Mouse (Mus musculus) small intestine, adult 2 months (tissue): ENCODE results near the gene Dnajc14. TPM values are rescaled to one million over a fixed set of nuclear protein-coding genes. Genes with fewer than 3 reads are reported as not detected.

Source experiments
- H3K27ac ChIP-seq: fragments of 200-500 bp; 2 replicates; pipeline ENCODE4 v1.5.1; 2012; ENCODE audit warnings: low read depth, low read length, control low read depth, inconsistent platforms; ENCODE audit not compliant: insufficient read depth
- H3K27me3 ChIP-seq: fragments of 200-500 bp; 2 replicates; pipeline ENCODE4 v1.6.1; 2012; ENCODE audit warnings: mild to moderate bottlenecking, moderate library complexity, low read length, inconsistent platforms; ENCODE audit not compliant: control insufficient read depth, insufficient read depth
- H3K36me3 ChIP-seq: fragments of 200-500 bp; 2 replicates; pipeline ENCODE4 v1.6.1; 2012; ENCODE audit warnings: mild to moderate bottlenecking, low read length, control low read depth, inconsistent platforms; ENCODE audit not compliant: control insufficient read depth, insufficient read depth
- H3K4me1 ChIP-seq: fragments of 200-500 bp; 2 replicates; pipeline ENCODE4 v1.6.1; 2012; ENCODE audit warnings: low read length, inconsistent platforms, mixed read lengths; ENCODE audit not compliant: control insufficient read depth, insufficient read depth, insufficient read length
- H3K4me3 ChIP-seq: fragments of 200-500 bp; 2 replicates; pipeline ENCODE4 v1.5.1; 2012; ENCODE audit warnings: low read depth, mild to moderate bottlenecking, control low read depth, inconsistent platforms, low read length, moderate library complexity
- CTCF ChIP-seq: fragments of 200-500 bp; IDR thresholded peaks from 2 replicates; pipeline ENCODE4 v1.5.1; 2012; ENCODE audit warnings: low read depth, mild to moderate bottlenecking, control low read depth, inconsistent platforms, low read length, moderate library complexity, mixed read lengths; ENCODE audit not compliant: insufficient replicate concordance, insufficient read length; ENCODE audit errors: extremely low read depth
- POLR2A ChIP-seq: fragments of 200-500 bp; IDR thresholded peaks from 2 replicates; pipeline ENCODE4 v1.6.1; 2012; ENCODE audit warnings: low read depth, mild to moderate bottlenecking, control low read depth, inconsistent platforms, low read length, moderate library complexity
- WGBS: fragments of 180-500 bp; shearing (Covaris S2); methylation state at CpG from one replicate; pipeline ENCODE4 v1.1.7; 2018; 5-methylcytosine and 5-hydroxymethylcytosine counted together
- polyA plus RNA-seq: library from polyadenylated mRNA; depleted of rRNA; stranded (reverse); fragments of >200 nt; gene quantifications from 2 replicates; pipeline ENCODE4 v1.2.3, GENCODE M21; 2012

Dnajc14 gene
- polyA plus RNA-seq, 1 experiment = 12.1 TPM

DNA sequence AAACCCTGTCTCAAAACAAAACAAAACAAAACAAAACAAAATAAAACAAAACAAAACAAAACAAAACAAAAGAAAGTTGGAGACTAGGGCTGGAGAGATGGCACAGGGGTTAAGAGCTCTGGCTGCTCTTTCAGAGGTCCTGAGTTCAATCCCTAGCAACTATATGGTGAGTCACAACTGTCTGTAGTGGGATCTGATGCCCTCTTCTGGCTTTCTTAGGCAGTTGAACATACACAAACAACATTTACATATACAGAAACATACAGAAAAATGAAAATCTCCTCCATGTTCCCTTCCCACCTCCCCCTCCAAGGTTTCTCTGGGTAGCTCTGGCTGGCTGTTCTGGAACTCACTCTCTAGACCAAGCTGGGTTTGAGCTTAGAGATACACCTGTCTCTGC, 11.8 kb upstream of the Dnajc14 start:
- Histone ChIP-seq H3K4me1 (no peaks in the 10 kb centered on the region), H3K27me3 (no peaks in the 10 kb centered on the region), H3K36me3 (no peaks in the 10 kb centered on the region), H3K27ac (no peak overlapping the region), H3K4me3 (no peak overlapping the region)
- TF ChIP-seq POLR2A = no peak

DNA sequence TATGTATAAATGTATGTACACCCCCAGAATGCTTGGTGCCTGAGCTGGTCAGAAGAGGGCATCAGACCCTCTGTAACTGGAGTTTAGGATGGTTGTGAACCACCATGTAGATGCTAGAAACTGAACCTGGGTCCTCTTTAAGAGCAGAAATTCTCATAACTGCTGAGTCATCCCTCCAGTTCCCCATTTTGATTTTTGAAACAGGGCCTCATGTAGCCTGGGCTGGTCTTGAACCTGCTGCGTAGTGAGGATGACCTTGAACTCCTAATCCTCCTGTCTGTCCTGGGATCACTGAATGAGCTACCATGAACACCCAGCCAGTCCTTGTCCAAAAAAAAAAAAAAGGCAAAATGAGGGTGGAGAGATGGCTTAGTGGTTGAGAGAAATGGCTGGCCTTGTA, 10.6 kb upstream of the Dnajc14 start:
- H3K4me1 ChIP-seq = no peaks in the 10 kb centered on the region
- no peaks in the 10 kb centered on the region for H3K27me3 ChIP-seq
- no peak overlapping the region for H3K4me3 ChIP-seq
- no peak for TF ChIP-seq POLR2A
- no peak for TF ChIP-seq CTCF
- no peaks in the 10 kb centered on the region for H3K36me3 ChIP-seq
- 94% methylated on average over 1 of the region's 1 CpGs for WGBS
- H3K27ac ChIP-seq = no peak overlapping the region

DNA sequence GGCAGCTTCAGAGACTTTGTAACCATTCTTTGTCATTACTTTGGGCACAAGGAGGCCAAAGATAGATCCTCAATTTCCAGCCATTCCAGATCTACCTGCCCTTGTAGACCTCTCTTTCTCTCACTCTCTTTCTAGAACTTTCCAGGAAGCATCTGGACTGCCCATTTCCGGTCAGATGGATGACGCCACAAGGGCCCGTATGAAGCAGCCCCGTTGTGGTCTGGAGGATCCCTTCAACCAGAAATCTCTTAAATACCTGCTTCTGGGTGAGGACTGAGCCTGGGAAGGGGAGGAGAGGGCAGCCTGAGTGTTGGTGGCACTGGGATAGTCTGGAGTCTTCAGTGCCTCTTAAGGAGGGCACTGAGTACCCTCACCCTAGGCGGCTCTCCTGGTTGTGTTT, 9.5 kb upstream of the Dnajc14 start:
- TF ChIP-seq POLR2A (no peak), CTCF (no peak)
- no peaks in the 10 kb centered on the region for H3K4me1 ChIP-seq
- 88% methylated on average over 5 of the region's 5 CpGs for WGBS
- no peaks in the 10 kb centered on the region for H3K27me3 ChIP-seq
- no peak overlapping the region for H3K4me3 ChIP-seq
- no peaks in the 10 kb centered on the region for H3K36me3 ChIP-seq
- H3K27ac ChIP-seq = no peak overlapping the region

DNA sequence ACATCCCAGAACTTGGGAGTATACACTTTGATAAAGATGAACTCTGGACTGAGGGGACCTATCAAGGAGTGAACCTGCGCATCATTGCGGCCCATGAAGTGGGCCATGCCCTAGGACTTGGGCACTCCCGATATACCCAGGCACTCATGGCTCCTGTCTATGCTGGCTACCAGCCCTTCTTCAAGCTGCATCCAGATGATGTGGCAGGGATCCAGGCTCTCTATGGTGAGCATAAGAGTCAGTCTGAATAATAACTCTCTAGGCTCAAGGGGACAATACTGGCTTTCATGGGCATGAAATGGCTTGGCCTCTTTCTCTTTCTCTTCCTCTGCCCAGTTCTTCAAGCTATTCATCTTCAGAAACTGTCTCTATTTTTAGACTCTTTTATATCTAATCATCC, 8.3 kb upstream of the Dnajc14 start:
- Histone ChIP-seq H3K4me3 (no peak overlapping the region), H3K4me1 (no peaks in the 10 kb centered on the region), H3K36me3 (no peaks in the 10 kb centered on the region), H3K27ac (no peak overlapping the region), H3K27me3 (no peaks in the 10 kb centered on the region)
- WGBS = 94% methylated on average over 3 of the region's 3 CpGs
- no peak for TF ChIP-seq POLR2A
- TF ChIP-seq CTCF = no peak

DNA sequence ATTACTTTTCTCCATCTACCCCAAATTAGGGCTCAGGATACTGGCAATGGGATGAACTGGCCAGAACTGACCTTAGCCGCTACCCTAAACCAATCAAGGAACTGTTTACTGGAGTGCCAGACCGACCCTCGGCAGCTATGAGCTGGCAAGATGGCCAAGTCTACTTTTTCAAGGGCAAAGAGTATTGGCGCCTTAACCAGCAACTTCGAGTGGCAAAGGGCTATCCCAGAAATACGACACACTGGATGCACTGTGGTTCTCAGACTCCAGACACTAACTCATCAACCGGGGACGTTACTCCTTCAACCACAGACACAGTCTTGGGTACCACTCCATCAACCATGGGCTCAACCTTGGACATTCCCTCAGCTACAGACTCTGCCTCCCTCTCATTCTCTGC, 5.2 kb upstream of the Dnajc14 start:
- Histone ChIP-seq H3K4me3 (no peak overlapping the region), H3K4me1 (no peaks in the 10 kb centered on the region), H3K36me3 (no peaks in the 10 kb centered on the region), H3K27me3 (no peaks in the 10 kb centered on the region), H3K27ac (no peak overlapping the region)
- TF ChIP-seq CTCF = no peak
- TF ChIP-seq POLR2A = no peak
- WGBS = 89% methylated on average over 8 of the region's 8 CpGs

DNA sequence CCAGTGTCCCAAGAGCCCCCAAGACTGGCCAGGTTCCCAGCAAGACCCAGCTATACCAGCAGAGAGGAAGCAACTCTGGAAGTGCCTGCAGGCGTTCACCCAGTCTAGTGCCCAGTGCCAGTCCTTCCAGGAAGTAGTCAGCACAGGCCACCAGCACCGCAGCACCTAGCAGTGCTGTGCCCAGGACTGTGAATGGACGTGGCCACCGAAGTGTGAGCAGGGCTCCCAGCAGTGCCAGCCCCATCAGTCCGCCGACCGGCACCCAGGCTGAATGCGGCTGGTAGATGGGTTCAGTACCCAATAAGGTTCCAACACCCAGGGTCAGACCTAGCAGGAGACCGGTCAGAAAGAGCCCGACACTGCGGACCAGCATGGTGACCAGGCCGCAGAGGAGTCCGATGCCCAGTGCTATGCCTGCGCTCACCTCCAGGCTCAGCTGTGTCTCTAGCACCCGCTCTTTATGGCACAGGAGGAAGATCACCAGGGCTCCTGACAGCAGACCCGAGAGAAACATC, 1.8 kb upstream of the Dnajc14 start:
- Histone ChIP-seq H3K4me3 (no peak overlapping the region), H3K27me3 (no peaks in the 10 kb centered on the region), H3K36me3 (no peaks in the 10 kb centered on the region), H3K4me1 (peaks cover 10% of the 10 kb centered on the region; the same call in 1 of the 2 replicates), H3K27ac (no peak overlapping the region)
- TF ChIP-seq CTCF (no peak), POLR2A (no peak)
- 95% methylated on average over 16 of the region's 16 CpGs for WGBS

DNA sequence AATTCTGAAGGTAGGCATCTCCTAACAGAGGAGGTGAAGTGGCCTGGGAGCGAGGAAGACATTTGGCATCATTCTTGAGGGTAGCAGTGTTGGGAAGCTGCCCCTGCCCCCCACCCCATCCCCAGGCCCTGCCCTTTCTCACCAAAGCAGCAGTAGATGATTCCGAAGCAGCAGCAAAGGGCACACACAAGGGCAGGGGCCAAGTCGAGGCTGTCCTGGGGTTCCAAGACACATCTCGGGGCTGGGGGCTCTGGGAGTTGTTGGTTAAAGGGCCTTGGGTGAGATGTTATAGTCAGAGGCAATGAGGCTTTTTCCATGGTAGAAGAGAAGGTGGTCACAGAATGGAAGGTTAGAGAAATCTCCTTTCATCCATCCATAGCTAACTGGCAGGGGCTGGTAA, 906 bp upstream of the Dnajc14 start:
- Histone ChIP-seq H3K27ac (no peak overlapping the region), H3K4me1 (peaks cover 17% of the 10 kb centered on the region), H3K27me3 (no peaks in the 10 kb centered on the region), H3K36me3 (no peaks in the 10 kb centered on the region), H3K4me3 (no peak overlapping the region)
- WGBS = 83% methylated on average over 4 of the region's 4 CpGs
- TF ChIP-seq POLR2A (no peak), CTCF (no peak)

DNA sequence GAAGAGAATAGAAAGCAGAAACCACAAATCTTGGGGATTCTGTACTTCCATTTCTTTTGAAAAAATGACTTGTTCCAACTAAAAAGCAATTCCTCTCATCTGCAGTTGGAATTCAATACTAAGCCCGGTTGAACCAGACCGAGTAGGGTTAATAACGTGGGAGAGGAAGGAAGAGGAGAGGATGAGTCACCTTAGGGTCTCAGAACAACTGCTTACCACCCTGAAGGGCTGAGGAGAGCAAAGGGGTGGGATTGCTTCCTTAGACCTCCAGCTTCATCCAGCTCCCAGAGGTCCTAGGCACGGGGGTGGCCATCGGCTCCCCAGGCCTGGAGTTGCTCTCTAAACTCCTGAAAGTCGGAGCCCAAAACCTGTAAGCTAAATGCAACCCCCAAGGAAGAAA, 501 bp upstream of the Dnajc14 start:
- Histone ChIP-seq H3K4me3 (peak overlapping the region; percentile 91), H3K27me3 (no peaks in the 10 kb centered on the region), H3K36me3 (no peaks in the 10 kb centered on the region), H3K27ac (peak overlapping the region; percentile 50), H3K4me1 (peaks cover 18% of the 10 kb centered on the region)
- WGBS = 44% methylated on average over 6 of the region's 6 CpGs
- TF ChIP-seq CTCF = no peak
- TF ChIP-seq POLR2A = no peak
